Mouse (Mus musculus) ovary, adult 18-20 months (tissue): ENCODE data around the gene Hist1h4b.
"Not testable (repeated sequence)": the region's sequence is repeated elsewhere in the genome, so short reads cannot be mapped to it uniquely, and the experiment has no call there.

Experiments
- DNase-seq: peaks from one replicate; pipeline ENCODE4 v3.0.0; 2022; ENCODE audit warnings: low spot score, mixed read lengths

Hist1h4b gene

GRCm38 (mm10) chr13:23740256-23740840 lies 16.5 kb upstream of the Hist1h4b start:
- DNase-seq: no peak

GRCm38 (mm10) chr13:23740910-23741309 lies 15.9 kb upstream of the Hist1h4b start:
- DNase-seq: no peak

GRCm38 (mm10) chr13:23742007-23742406 lies 14.8 kb upstream of the Hist1h4b start:
- DNase-seq: no peak

- no peak for DNase-seq
These were observed 13.6 kb upstream of the Hist1h4b start for GRCm38 (mm10) chr13:23743215-23743614.

- no peak for DNase-seq
These were observed 12.8 kb upstream of the Hist1h4b start for GRCm38 (mm10) chr13:23743963-23744362.

GRCm38 (mm10) chr13:23744421-23745380 lies 12.1 kb upstream of the Hist1h4b start:
- DNase-seq: no peak

- peak; percentile 59 for DNase-seq
These were observed 11.2 kb upstream of the Hist1h4b start, which contains the start of gene Hist1h3c for GRCm38 (mm10) chr13:23745381-23746161. Gene Hist1h3c, minus strand, starts transcription at chr13:23745602.

- peak; percentile 45 for DNase-seq
These were observed 10.4 kb upstream of the Hist1h4b start, which contains the start of gene Hist1h2bb for GRCm38 (mm10) chr13:23746201-23747080. Gene Hist1h2bb, plus strand, starts transcription at chr13:23746734.

GRCm38 (mm10) chr13:23747081-23747891 lies 9.5 kb upstream of the Hist1h4b start:
- no peak for DNase-seq

GRCm38 (mm10) chr13:23747892-23748288 lies 8.9 kb upstream of the Hist1h4b start:
- DNase-seq: no peak

- no peak for DNase-seq
These were observed 7.2 kb upstream of the Hist1h4b start for GRCm38 (mm10) chr13:23749563-23750121.

GRCm38 (mm10) chr13:23750839-23751477 lies 5.9 kb upstream of the Hist1h4b start, which contains the start of gene Hist1h2ab:
Gene Hist1h2ab, plus strand, starts transcription at chr13:23751126.
- DNase-seq: not testable (repeated sequence)

- DNase-seq: no peak
These were observed 5.3 kb upstream of the Hist1h4b start for GRCm38 (mm10) chr13:23751478-23751956.

- peak; percentile 80 for DNase-seq
These were observed 4.6 kb upstream of the Hist1h4b start, which contains the start of gene Hist1h3b for GRCm38 (mm10) chr13:23752067-23752741. Gene Hist1h3b, plus strand, starts transcription at chr13:23752267.

- DNase-seq: no peak
These were observed 4.1 kb upstream of the Hist1h4b start for GRCm38 (mm10) chr13:23752742-23753172.

GRCm38 (mm10) chr13:23753314-23754078 lies 3.3 kb upstream of the Hist1h4b start:
- no peak for DNase-seq

- DNase-seq: no peak
These were observed 1.8 kb upstream of the Hist1h4b start for GRCm38 (mm10) chr13:23755000-23755399.
